ENCODE assay signal across 8 mouse cellular contexts in the genomic region with DNA sequence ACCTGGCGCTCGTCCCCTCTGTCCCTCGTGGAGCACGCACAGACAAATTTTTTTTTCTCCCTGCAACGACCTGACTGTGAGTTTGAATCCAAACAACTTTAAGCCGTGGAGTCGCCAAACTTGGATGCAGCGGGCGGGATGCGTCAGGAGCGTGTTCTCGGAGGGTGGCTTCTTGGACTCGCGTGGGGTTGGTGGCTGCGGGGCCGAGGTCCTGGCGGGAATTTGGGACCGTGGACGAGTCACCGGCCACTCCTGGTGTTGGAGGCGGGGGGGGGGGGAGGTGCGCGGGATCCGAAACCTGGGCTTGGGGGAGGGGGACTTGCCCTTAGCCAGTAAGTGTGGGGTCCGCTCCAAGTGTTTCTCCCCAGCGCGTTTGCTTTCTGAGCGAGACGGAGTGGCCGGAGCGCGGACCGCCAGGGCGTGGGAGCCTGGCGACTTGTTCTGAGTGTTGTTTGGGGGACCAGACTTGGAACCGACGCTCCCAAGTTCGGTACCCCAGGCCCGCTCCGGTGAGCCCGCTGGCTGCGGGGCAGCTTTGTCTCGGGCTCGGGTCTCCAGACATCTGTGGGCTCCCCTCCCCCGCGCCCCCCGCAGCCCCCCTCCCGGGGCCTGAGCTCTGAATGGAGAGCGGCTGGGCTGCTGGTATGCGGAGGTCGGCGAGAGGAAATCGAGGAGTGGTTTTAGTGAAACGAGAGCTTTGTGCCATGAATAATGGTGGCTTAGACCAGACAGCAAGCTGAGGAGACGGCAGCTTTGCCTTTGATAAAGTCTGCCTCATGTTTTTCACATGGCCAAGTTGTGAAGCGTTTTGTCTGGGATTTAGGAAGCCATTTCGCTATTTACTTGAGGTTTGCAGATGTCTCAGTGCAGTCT. TPM values are rescaled to one million over a fixed set of nuclear protein-coding genes. Genes with fewer than 3 reads are reported as not detected.
DNase-seq lines count a peak whose midpoint lies in the region; ATAC-seq and TF ChIP-seq lines count a peak whose summit lies in the region.

No protein-coding gene starts in this region.

- ATAC-seq in megakaryocyte, adult 5-6 weeks (ENCODE audit: poor library complexity, severe bottlenecking): no peak
- ATAC-seq in hindbrain, embryonic 14.5 days (ENCODE audit: low FRiP score): peak; percentile 25
- peak; percentile 69 for ATAC-seq in limb, embryonic 11.5 days (ENCODE audit: insufficient number of reproducible peaks, low FRiP score, low TSS enrichment, low read depth)
- peak; percentile 19 for ATAC-seq in midbrain, embryonic 15.5 days (replicated peaks)

- peaks cover 19% of the 10 kb centered on the region for H3K36me3 ChIP-seq in megakaryocyte, embryonic 14.5 days (replicated peaks; ENCODE audit: low read length)
- no peaks in the 10 kb centered on the region for H3K36me3 ChIP-seq in hindbrain, embryonic 14.5 days (replicated peaks; ENCODE audit: control insufficient read depth, insufficient read depth)
- no peaks in the 10 kb centered on the region for H3K36me3 ChIP-seq in limb, embryonic 11.5 days (ENCODE audit: control insufficient read depth, insufficient read depth, low read length)
- H3K36me3 ChIP-seq in midbrain, embryonic 15.5 days (replicated peaks): no peaks in the 10 kb centered on the region

- no peak for TF ChIP-seq POLR2A in cerebellum, adult 2 months (IDR thresholded peaks at IDR 0.05; ENCODE audit: borderline replicate concordance, insufficient read depth, low read length)

- peak overlapping the region; percentile 87 for H3K9ac ChIP-seq in hindbrain, embryonic 14.5 days
- H3K9ac ChIP-seq in limb, embryonic 11.5 days (ENCODE audit: low read length): peak overlapping the region; percentile 97
- H3K9ac ChIP-seq in midbrain, embryonic 15.5 days: peak overlapping the region; percentile 68

- TF ChIP-seq CTCF in cerebellum, adult 2 months (IDR thresholded peaks at IDR 0.05; ENCODE audit: borderline replicate concordance, insufficient read depth, low read depth, low read length): no peak

- peaks cover 44% of the 10 kb centered on the region for H3K4me1 ChIP-seq in megakaryocyte, embryonic 14.5 days
- H3K4me1 ChIP-seq in cerebellum, adult 2 months (ENCODE audit: control insufficient read depth, insufficient read depth, low read length): peaks cover 11% of the 10 kb centered on the region
- peaks cover 43% of the 10 kb centered on the region for H3K4me1 ChIP-seq in hindbrain, embryonic 14.5 days (replicated peaks; ENCODE audit: control insufficient read depth, insufficient read depth, low read length)
- H3K4me1 ChIP-seq in limb, embryonic 11.5 days (ENCODE audit: control insufficient read depth, insufficient read depth, low read length): peaks cover 12% of the 10 kb centered on the region
- H3K4me1 ChIP-seq in midbrain, embryonic 15.5 days: peaks cover 55% of the 10 kb centered on the region

- H3K4me2 ChIP-seq in hindbrain, embryonic 14.5 days (replicated peaks): peak overlapping the region; percentile 83
- peak overlapping the region; percentile 79 for H3K4me2 ChIP-seq in limb, embryonic 11.5 days (ENCODE audit: low read depth, severe bottlenecking)
- H3K4me2 ChIP-seq in midbrain, embryonic 15.5 days: peak overlapping the region; percentile 94

- H3K27ac ChIP-seq in cerebellum, adult 2 months (ENCODE audit: insufficient read depth, low read length): no peak overlapping the region
- peak overlapping the region; percentile 94 for H3K27ac ChIP-seq in hindbrain, embryonic 14.5 days
- H3K27ac ChIP-seq in limb, embryonic 11.5 days (replicated peaks; ENCODE audit: low read depth, low read length): peak overlapping the region; percentile 90
- peak overlapping the region; percentile 92 for H3K27ac ChIP-seq in midbrain, embryonic 15.5 days

- H3K27me3 ChIP-seq in megakaryocyte, embryonic 14.5 days (replicated peaks): no peaks in the 10 kb centered on the region
- H3K27me3 ChIP-seq in cerebellum, adult 2 months (ENCODE audit: control insufficient read depth, insufficient read depth, low read length): no peaks in the 10 kb centered on the region
- H3K27me3 ChIP-seq in hindbrain, embryonic 14.5 days (ENCODE audit: control insufficient read depth, insufficient read depth, low read length): no peaks in the 10 kb centered on the region
- H3K27me3 ChIP-seq in limb, embryonic 11.5 days (ENCODE audit: control insufficient read depth, insufficient read depth, low read length): no peaks in the 10 kb centered on the region
- H3K27me3 ChIP-seq in midbrain, embryonic 15.5 days (replicated peaks): no peaks in the 10 kb centered on the region

- under 1% methylated on average over 56 of the region's 57 CpGs for WGBS in cerebellum, adult 2 months
- 0% methylated on average over 52 of the region's 57 CpGs for WGBS in hindbrain, embryonic 14.5 days
- under 1% methylated on average over 56 of the region's 57 CpGs for WGBS in limb, embryonic 11.5 days
- WGBS in midbrain, embryonic 15.5 days: under 1% methylated on average over 56 of the region's 57 CpGs

- peak overlapping the region; percentile 95 for H3K4me3 ChIP-seq in megakaryocyte, embryonic 14.5 days (replicated peaks)
- peak overlapping the region; percentile 95 for H3K4me3 ChIP-seq in cerebellum, adult 2 months (replicated peaks; ENCODE audit: insufficient read depth, low read depth, low read length)
- peak overlapping the region; percentile 89 for H3K4me3 ChIP-seq in hindbrain, embryonic 14.5 days (replicated peaks; ENCODE audit: low read length)
- peak overlapping the region; percentile 94 for H3K4me3 ChIP-seq in limb, embryonic 11.5 days (ENCODE audit: low read depth, low read length)
- peak overlapping the region; percentile 90 for H3K4me3 ChIP-seq in midbrain, embryonic 15.5 days

- no peaks in the 10 kb centered on the region for H3K9me3 ChIP-seq in megakaryocyte, embryonic 14.5 days
- no peaks in the 10 kb centered on the region for H3K9me3 ChIP-seq in hindbrain, embryonic 14.5 days (ENCODE audit: control insufficient read depth, low read length)
- H3K9me3 ChIP-seq in limb, embryonic 11.5 days (ENCODE audit: control insufficient read depth, low read length): no peaks in the 10 kb centered on the region
- no peaks in the 10 kb centered on the region for H3K9me3 ChIP-seq in midbrain, embryonic 15.5 days

- peak; percentile 56 to 65 for DNase-seq in cerebellum, adult 2 months
- DNase-seq in forelimb bud, embryonic 11.5 days (ENCODE audit: low read depth, low spot score): peak; percentile 61
- DNase-seq in hindbrain, embryonic 14.5 days (ENCODE audit: low spot score): peak; percentile 50
- peak; percentile 82 for DNase-seq in limb, embryonic 11.5 days (ENCODE audit: low spot score)
- DNase-seq in testis, postnatal 14 days (ENCODE audit: low spot score): peak; percentile 51

RNA-seq across cellular contexts. Expression of gene Ctnnb1, which starts 5.1 kb away (rescaled TPM):
- polyA plus RNA-seq in megakaryocyte, embryonic 14.5 days (2012; ENCODE audit: insufficient read depth, low replicate concordance): 13.0 and 20.2 TPM in 2 replicates
- total RNA-seq in megakaryocyte, adult 5-6 weeks (2015): 272 and 305 TPM in 2 replicates
- 360 and 393 TPM in 2 replicates for total RNA-seq in megakaryocyte, adult 5-6 weeks (2017)
- polyA plus RNA-seq in cerebellum, adult 2 months (2012; rRNA removed): 222 and 255 TPM in 2 replicates
- polyA plus RNA-seq in hindbrain, embryonic 14.5 days (2014; fragmentation: Nextera tagmentation; extraction: Ambion mirVana): 404 and 463 TPM in 2 replicates
- 836 and 849 TPM in 2 replicates for polyA plus RNA-seq in limb, embryonic 11.5 days (2014; fragmentation: Nextera tagmentation; extraction: Ambion mirVana)
- 517 and 532 TPM in 2 replicates for polyA plus RNA-seq in midbrain, embryonic 15.5 days (2015; fragmentation: Nextera tagmentation; extraction: Ambion mirVana)

Comparison
In these comparisons a context has a peak if more than half of its experiments do, and no peak if none do; other contexts are left out.
1. RNA of gene Ctnnb1, which starts 5.1 kb away (polyA plus RNA-seq): 836 to 849 TPM in limb, embryonic 11.5 days, 517 to 532 TPM in midbrain, embryonic 15.5 days, 404 to 463 TPM in hindbrain, embryonic 14.5 days and 222 to 255 TPM in cerebellum, adult 2 months; 13.0 to 20.2 TPM in megakaryocyte, embryonic 14.5 days; every median in the first group is over 10 times any median in the second.
2. Peak in every context shown above with its lines, with median percentiles within 50 percentile points of each other: H3K4me3 ChIP-seq, DNase-seq, H3K4me2 ChIP-seq and H3K9ac ChIP-seq.